Mouse (Mus musculus) brain, embryonic 18.5 days (tissue): Measurements from ENCODE around the gene Acer1.

Experiments used
- DNase-seq: peaks from one replicate; pipeline ENCODE4 v3.0.0-alpha.2; 2012; ENCODE audit warnings: low read depth, low spot score

Gene Acer1

DNA sequence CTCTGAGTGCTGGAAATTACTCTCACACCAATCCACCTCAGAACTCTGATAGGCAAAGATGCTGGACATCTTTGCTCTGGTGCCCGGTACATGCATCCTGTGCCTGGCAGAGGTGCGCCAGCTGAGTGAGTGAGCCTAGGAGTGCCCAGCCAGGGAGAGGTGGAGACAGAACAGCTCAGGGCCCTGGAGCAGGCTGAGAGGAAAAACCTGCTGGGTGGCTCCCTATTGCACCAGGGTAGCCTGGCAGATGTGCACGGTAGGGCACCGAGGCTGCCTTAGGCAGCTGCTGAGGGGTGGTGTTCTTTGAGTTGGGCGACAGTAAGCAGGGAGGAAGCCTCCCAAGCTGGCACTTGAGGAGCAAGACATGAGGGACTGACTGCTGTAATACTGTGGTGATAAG is at the start of gene Acer1:
Gene Acer1 (minus strand): TSS at position 114 of the 400 bp plus-strand sequence.
- DNase-seq: no peak

GRCm38 (mm10) chr17:57030931-57031660 is 49.2 kb upstream of the Acer1 start, which contains the start of gene Khsrp:
TSS of gene Khsrp (minus strand) at chr17:57031522.
- DNase-seq: no peak

- no peak for DNase-seq
Measured at GRCm38 (mm10) chr17:57029691-57030090, 47.8 kb upstream of the Acer1 start.

DNA sequence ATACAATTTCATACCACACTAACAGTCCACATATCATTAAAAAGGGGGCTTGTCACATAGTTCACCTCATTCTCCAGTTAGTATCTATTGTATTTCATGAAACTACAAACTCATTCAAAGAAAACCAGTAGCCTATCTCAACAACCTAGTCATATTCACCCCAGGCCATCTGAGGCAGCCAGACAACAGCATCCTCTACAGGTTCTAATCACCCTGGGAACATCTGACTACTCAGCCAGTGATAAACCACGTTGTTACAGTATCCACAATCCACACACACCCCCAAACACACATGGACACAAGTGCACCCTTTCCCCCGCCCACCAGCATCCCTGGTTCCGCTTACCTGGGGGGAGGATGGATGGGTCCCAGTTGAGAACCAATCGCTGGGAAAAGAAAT is 45.5 kb upstream of the Acer1 start:
- no peak for DNase-seq

GRCm38 (mm10) chr17:57020960-57021359 is 39.0 kb upstream of the Acer1 start:
- no peak for DNase-seq

DNA sequence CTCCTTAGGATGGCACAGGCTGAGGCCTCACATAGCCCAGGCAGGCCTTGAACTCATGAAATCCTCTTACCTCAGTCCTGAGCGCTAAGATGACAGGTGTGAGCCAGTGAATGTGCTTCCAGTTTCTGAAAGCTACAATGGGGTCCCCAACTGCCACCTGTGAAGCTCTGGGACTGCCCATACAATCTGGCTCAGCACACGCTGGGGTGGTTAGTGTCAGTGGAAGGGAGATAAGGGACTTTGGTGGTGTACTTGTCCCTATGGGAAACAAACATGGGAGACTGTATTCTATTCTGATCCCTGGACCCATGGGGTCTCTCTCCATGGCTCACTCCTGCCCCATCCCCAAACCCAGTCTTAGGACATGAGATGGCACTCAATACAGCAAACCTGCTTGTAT is 37.8 kb upstream of the Acer1 start:
- DNase-seq: no peak

DNA sequence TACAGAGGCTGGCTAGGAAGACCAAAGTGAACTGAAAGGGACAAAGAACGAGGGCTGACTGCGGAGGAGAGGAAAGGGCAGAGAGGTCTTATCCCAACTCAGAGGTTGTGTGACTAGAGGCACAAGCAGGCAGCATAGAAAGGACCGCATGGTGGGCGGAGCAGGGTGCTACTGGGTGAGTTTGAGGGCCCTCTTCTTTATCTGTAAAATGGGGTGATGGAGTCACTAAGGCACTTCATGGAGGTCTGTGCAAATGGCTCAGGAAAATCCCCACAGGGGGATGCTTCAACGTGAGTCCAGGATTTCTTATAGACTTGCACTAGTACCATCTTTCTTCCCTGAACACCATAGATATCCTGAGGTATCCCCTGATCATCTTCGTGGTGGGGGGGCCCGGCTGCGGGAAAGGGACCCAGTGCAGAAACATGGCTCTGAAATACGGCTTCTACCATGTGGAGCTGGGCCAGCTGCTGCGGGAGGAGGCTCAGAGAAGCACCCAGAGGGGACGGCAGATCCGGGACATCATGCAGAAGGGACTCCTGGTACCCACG is 30.4 kb upstream of the Acer1 start:
- DNase-seq: no peak

GRCm38 (mm10) chr17:57011236-57012141 is 29.6 kb upstream of the Acer1 start, which contains the start of the genes Gtf2f1 and Gm17949:
TSS of gene Gtf2f1 (minus strand) at chr17:57011288.
TSS of gene Gm17949 (plus strand) at chr17:57011469.
- DNase-seq: peak; percentile 99

GRCm38 (mm10) chr17:57010911-57011235 is 28.9 kb upstream of the Acer1 start:
- DNase-seq: no peak

DNA sequence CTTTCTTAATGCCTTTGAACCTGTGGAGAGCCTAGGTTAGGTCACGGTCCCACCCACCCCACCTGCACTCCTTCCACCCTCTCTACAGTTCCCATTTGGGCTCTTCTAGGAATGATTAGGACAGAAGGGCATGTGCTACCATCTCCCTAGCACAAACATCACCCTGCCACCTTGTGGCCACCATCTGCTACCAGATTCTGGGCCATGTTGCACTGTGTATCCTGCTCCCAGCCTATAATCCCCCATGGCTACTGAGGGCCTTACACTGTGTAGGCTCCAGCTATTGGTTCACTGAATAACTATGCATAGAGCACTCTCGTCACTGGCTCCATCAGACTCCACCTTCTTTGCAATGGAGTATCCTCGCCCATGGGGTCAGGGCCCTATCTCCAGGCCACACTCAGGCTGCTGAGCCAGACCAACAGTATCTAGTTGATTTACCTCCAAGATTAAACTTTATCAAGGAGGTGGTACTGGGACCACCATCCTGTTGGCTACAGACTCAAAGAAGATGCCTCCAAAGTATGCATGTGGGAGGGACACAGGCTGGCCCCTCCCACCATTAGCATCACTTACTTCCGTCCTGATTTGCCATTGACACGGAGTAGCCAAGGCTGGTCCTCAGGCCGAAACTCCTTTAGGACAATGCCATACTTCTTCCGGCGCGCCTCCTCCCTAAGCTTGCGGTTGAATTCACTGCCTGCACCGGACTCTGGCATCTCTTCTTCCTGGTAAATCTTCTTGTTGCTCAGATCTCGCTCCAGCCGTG is 25.4 kb upstream of the Acer1 start:
- no peak for DNase-seq

GRCm38 (mm10) chr17:57003994-57004393 is 22.1 kb upstream of the Acer1 start:
- DNase-seq: no peak

GRCm38 (mm10) chr17:57001228-57001627 is 19.3 kb upstream of the Acer1 start:
- DNase-seq: no peak

DNA sequence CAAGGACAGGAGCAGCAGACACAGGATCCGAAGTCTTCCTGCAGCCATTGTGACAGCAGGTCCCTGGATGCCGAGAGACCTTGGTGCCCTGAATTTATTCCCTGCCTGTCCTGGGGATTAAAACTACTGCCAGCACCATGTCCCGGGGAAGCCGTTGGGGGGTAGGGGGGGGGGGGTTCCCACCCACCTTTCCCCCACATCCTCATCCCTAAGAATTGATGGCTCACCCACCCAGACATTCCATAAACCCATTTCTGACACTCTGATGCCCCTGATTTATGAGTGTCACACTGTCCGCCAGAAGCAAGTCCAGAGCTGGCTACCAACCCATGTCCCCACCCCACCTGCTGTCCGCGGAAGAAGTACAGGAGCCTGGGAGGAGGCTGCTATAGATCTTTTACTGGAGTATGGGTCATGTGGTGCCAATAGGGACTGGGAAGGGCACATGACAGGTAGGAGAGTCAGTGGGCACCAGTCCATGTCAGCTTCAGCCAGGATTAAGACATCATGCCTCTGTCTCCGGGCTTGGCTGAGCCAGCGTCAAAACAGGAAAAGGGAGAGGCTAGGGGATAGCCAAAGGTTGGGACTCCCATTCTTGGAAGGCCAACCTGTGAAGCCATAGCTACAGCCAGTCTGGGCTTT is 18.2 kb upstream of the Acer1 start, which contains the start of gene Pspn:
Gene Pspn (minus strand): TSS at position 51 of the 642 bp plus-strand sequence.
- DNase-seq: no peak

DNA sequence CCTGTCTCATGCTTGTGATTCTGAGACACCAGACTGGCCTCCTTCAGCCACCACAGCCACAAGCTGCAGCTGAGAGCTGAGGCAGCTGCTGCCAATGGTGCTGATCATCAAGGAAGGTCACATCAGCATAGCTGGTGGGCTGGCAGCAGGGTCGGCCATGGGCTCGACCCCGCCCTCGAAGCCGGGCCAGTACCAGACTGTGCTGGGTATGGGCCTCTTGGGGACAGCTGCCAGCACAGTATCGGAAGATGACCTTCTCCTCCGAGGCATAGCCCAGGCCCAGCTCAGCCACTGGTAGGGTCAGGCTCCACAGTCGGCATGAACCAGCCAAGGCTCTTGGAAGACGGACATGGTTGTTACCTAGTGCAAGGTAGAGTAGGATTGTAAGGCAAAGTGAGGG is 17.5 kb upstream of the Acer1 start:
- no peak for DNase-seq

GRCm38 (mm10) chr17:56997029-56997667 is 15.2 kb upstream of the Acer1 start, which contains the start of gene Alkbh7:
TSS of gene Alkbh7 (plus strand) at chr17:56997339.
- DNase-seq: peak; percentile 79

DNA sequence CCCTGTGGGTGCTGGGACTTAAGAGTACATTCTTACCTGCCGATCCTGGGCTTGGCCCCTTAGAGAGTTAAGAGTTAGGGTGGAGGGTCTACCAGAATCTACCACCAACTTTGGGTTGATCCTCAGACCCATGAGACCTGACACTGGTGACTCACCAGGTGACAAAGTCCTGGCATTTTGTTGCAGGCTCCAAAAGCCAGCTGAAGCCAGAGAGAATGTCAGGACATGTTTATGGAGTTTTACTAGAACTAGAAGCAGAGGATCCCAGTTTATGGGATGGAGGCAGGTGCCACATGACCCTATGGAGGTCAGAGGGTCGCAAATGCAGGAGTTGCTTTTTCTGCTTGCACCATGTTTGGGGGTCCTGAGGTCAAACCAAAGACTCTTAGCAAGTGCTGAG is 14.6 kb upstream of the Acer1 start:
- no peak for DNase-seq

DNA sequence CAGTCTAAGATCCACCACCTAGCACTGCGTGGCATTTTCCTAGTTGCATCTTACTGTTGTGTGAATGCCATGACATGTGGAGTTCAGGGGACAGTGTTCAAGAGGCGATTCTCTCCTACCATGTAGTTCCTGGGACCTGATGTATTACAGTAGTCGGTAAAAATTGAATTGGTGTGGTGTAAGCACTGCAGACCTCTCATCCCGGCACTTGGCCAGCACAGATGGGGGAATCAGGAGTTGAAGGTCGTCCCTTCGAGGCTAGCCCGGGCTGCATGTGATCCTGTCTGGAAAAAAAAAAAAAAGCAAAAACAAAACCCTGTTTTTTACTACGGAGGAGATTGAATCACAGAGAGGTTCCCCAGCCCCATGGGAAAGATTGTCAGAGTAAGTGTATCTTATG is 13.1 kb upstream of the Acer1 start:
- no peak for DNase-seq

GRCm38 (mm10) chr17:56990966-56991365 is 9.0 kb upstream of the Acer1 start:
- no peak for DNase-seq

DNA sequence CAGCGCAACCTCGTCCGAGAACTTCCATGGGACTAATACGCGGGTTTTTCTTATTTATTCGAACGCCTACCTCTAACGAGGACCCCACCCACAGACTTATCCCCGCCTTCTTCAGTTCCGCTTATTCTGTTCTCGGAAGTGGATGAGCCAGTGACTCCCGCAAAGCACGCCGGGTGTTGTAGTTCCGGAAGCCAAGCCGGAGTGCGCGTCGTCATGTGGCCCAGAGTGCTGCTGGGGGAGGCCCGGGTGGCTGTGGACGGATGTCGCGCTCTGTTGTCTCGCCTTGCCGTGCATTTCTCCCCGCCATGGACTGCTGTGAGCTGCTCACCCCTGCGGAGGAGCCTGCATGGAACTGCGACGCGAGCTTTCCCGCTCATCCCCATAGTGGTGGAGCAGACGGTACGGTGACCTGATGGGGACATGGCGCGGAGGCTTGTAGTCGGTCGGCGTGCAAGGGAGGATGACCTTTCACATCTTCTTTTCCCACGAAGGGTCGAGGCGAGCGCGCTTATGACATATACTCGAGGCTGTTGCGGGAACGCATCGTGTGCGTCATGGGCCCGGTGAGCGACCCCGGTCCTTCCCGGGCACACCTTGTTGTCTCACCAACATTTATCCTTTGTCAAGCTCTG is 8.3 kb upstream of the Acer1 start, which contains the start of gene Clpp:
Gene Clpp (plus strand): TSS at position 191 of the 632 bp plus-strand sequence.
- peak; percentile 95 for DNase-seq
